Comparison of ENCODE assay signal across 1 mouse cellular context in genomic region chr7:43483236-43483635, GRCm38 (mm10).
TF ChIP-seq lines count a peak whose summit lies in the region.

No protein-coding gene starts in this region.

TF ChIP-seq in MEL, 35 proteins besides CTCF, POLR2A, EP300 and RAD21 (continued from another document):
- no peak for TF ChIP-seq ZNF384 (IDR thresholded peaks at IDR 0.05; ENCODE audit: low read depth, low read length)
- no peak for TF ChIP-seq ZC3H11A (IDR thresholded peaks at IDR 0.05; ENCODE audit: low read depth, low read length)
- TF ChIP-seq CHD2 (IDR thresholded peaks at IDR 0.05; ENCODE audit: low read length): no peak
- no peak for TF ChIP-seq USF2 (IDR thresholded peaks at IDR 0.05; ENCODE audit: borderline replicate concordance in 1 of 2, insufficient read depth in 1 of 2, low read depth in 1 of 2, low read length in 2 of 2)
- no peak for TF ChIP-seq CHD1 (IDR thresholded peaks at IDR 0.05; ENCODE audit: low read depth, low read length)
- no peak for TF ChIP-seq KAT2A (conservative IDR thresholded peaks at IDR 0.05; ENCODE audit: low read depth, low read length)
- TF ChIP-seq POLR2AphosphoS5 (IDR thresholded peaks at IDR 0.05; ENCODE audit: borderline replicate concordance, low read depth, low read length): no peak
- TF ChIP-seq POLR2AphosphoS2 (IDR thresholded peaks at IDR 0.05; ENCODE audit: low read length): no peak
